Mouse (Mus musculus) B cell, adult 2 months (primary cell): ENCODE measurements around the gene Diras2.
"Not testable (repeated sequence)": the region's sequence is repeated elsewhere in the genome, so short reads cannot be mapped to it uniquely, and the experiment has no call there.

Experiments used
- DNase-seq, 2 experiments: peaks; one replicate each; pipeline ENCODE4 v3.0.0; 2022

Diras2 gene

DNA sequence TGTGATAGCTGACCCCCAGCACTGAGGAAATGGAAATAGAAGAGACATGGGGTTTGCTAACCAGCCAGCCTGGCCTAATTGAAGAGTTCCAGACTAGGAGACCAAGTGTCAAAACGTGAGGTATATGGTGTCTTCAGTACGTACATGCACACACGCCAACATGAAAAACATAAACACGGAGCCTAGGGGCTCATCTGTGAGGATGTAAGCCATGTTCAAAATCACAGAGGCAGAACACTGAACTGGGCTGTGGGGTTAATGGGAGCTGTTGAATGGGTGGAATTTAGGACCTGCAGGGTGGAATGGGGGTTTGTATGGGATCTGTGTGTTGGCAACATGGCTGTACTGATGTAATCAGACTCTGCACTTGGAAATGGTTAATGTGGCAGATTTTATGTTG lies 14.5 kb downstream of the Diras2 start:
- no peak for DNase-seq

DNA sequence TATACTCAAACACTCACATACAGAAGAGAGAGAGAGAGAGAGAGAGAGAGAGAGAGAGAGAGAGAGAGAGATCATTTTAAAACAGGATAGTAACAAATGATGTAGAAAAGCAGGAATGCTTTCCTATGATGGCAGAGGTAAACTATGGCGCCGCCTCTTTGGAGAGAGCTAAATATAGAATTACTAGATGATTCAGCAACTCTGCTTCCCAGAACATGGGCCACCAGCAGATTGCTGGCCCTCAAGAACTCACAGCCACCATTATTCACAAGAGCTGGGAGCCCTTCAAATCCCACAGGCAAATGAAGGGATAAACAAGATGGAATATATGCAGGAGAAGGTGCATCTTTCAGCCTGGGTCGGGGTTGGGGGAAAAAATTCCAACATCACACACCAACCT lies 15.0 kb downstream of the Diras2 start:
- DNase-seq = no peak

DNA sequence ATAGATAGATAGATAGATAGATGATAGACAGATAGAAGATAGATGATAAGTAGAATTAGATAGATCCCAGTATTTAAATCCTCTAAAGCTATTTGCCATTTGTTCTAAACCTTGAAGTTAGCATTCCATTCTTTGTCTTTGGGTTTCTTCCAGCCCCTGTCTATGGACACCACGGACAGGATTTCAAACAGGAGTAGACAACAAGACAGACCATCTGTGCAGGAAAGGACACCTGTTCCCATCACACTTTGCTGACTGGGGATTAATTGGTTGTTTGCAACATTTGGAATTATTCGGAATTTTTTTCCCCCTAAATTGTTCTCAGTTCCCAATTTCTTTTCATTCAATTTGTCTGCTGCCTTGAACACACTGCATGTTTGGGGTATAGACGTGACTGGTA lies 17.5 kb downstream of the Diras2 start:
- DNase-seq = no peak

DNA sequence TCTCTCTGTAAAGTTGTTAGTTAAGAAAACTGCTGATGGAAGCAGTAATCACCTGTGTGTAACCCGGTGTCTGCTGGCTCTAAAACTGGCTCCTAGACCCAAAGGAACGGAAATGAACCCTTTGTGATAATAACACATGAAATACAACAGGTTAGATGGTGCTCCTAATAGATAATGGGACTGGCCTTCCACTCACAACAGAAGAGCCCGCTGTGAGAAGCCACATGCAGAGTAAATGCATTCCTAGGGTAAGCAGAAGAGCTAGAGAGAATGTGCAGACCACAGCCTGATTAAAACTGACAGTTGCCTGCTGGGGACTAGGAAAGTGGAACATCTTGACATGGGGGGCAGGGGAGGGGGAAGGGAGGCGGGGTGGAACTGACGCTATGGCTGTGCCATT lies 18.7 kb downstream of the Diras2 start:
- DNase-seq = no peak

DNA sequence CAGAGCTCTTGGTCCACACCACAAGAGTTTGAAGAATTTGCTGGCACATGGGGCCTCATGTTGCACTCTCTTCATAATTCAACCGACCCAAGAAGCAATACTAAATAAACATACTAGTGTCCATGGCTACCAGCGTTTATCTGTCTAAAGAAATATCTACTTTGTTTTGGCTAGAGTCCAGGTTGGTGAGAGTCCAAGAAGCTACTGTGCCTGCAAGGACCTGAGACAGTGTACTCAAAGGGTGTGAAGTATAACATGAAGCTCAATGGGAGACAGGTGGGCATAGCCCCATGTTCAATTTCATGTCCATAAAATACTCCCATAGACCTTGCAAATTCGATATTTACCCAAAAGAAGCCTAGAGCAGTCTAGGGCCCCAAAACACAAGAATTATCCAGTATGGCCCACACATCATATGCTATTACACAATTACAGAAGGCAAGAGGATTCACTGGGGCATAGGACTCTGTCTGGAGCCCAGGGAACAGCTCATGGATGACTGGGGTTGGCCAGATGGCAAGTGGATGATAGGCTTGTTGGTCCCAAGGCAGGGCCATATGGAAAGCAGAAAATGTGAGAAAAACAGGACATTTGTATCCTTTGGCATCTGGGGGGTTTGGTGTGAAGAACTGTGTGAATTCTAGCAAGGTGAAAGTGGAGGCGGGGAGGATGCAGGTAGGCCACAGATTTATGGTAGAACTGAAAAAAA lies 20.8 kb downstream of the Diras2 start:
- no peak for DNase-seq

DNA sequence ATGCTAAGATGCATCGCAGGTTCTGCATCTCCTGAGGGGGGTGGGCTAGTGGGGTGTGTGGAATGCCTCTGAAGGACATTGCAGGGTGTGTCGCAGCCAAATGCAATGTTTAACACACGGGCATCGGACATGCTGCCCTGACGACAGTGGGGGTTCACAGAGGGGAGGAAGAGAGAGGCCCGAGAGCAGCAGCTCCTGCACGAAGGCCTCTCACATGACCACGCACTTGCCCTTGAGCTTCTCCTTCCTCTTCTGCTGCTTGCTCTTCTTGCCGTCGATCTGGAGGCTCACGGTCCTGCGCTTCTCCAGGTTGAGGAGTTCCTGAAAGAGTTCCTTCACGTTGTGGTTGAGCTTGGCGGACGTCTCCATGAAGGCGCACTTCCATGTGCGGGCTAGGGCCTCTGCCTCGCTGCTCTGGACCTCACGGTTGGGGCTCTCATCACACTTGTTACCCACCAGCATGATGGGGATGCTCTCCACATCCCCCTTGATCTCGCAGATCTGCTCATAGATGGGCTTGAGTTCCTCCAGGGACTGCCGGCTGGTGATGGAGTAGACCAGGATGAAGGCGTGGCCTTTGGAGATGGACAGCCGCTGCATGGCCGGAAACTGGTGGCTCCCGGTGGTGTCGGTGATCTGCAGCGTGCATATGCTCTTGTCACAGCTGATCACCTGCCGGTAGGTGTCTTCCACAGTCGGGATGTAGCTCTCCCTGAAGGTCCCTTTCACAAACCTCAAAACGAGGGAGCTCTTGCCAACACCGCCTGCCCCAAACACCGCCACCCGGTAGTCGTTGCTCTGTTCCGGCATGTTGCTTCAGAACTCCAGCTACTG lies 23.4 kb downstream of the Diras2 start:
- no peak for DNase-seq

DNA sequence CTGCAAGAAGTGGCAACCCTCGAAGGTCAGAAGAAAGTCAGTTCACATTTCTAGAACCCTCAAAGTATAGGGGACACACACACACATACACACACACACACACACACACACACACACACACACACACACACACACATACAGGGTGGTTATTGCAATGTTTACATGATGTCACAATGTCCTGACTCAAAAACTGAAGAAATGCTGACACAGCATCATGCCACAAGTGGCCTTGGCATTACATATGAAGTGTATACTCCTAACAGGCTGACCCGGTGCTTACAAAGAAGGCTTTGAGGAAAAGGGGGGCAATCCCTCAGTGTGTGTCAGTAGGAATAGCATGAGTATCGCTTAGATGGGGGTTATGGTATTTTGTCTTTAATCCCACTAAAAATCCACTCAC lies 24.3 kb downstream of the Diras2 start:
- not testable (repeated sequence) for DNase-seq

DNA sequence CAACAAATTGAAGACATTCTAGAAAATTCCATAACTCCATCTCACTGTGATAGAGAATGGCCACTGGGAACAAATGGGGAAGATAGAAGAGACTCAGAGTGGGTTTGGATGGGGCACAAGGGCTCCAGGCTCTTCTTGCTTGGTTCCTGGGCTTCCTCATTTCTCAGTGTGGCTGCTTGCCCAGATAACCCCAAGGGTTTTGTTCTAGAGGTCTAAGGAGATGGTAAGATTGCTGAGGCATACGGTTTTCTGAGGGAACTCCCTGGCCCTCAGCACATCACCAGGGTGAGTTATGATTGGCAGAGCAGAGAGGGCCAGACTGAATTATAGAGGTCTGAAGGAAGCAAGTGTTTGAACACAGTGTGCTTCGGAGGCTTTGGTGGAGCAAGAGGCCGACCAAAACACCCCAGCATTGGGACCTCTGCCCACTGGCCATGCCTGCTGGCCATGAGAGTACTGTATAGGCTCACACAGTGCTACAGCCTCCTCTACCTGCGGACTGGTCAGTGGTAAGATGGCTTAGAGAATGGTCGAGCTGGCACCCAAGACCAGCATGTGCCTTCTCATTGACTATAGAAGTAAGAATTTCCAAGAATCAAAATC lies 25.3 kb downstream of the Diras2 start:
- DNase-seq = not testable (repeated sequence)

DNA sequence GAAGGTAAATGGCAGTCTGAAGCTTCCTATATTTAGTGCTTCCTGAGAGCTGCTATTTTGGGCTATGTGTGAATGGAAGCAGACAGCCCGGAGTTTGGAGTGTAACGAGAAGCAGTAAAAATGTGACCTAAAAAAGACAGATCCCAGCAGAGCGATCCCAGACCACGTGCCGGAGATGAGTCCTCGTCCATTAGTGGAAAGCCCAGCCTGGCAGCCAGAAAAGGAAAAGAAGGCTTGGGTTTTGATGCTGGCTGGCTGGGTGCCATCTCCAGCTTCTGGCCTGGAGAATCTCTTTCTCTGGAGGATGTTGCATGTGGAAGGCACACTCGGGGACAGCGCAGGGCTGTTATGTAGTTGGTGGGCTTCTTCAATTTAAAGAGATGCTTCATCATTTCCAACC lies 29.4 kb downstream of the Diras2 start:
- DNase-seq = no peak

DNA sequence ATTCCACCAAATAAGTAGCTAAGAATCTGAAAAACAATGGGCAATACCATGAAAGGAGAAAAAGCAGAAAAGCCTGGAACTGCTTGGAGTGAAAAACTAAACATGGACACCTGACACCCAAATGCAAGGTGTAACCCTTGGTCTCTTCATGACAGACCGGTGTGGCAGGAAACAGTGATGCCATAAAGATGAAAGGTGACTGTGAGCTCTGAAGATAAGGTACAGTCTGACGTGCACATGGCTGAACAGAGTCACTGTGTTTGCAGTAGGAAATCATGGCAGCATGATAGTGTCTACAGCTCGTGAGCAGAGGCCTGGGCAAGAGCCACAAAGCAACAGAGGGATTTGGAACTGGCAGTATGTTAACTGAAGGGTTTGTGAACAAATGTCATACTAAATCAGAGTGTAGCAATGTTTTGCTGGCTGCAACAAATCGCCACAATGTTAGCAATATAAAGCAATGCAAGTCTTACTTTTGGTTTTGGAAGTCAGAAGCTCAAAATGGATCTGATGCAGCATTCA lies 34.0 kb downstream of the Diras2 start:
- no peak for DNase-seq

DNA sequence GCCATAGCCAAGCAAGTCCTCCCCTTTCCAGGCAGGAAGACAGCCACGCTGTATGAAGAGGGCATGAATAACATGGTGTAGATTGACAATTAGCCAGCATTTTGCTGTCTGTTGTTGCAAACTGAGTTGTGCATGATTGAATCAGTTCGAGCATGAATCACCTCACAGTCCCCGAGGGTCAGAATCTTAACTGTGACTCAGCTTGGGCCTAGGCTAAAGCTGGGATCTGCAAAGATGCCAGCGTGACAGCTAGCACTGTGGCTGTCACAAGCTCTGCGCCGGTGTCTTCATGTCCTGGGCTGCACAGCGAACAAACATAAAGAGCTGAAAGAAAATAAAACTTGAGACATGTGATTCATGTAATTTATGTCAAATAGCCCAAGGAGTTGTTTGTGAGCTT lies 42.3 kb downstream of the Diras2 start:
- no peak for DNase-seq

DNA sequence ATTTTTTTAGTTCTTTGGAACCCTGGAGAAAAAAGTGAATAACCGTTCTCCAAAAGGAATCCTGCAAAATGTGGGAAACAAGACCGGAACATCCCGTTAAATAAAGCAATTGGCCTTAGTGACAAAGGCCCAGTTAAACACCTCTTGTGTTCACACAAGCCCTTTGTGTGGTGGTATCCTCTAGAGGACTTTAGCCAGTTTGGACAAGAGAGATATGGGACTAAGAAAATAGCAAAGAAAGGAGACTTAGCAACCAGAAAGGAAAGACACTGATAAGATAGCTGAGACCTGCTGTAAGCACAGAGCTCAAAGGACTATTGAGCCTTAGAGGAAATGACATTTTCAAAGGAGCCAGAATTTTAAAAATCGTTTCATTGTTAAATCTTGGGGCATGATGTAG lies 47.0 kb downstream of the Diras2 start:
- DNase-seq = no peak

DNA sequence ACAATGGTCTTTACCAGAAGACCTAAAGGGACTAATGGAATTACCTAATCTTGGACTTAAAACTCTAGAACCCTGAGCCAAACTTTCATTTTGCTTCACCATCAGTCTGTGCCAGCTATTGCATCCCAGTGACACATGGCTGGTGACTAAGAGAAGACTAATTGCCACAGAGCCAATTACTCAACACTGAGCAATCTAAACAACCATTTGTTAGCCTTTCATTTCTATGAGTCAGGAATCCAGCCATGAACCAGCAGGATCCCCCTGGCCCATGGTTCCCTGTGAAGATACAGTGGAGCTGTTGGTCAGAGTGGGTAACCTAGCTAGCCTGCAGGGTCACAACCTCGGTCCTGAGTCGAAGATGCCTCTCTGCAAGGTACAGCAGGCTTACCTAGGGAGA lies 49.3 kb downstream of the Diras2 start:
- no peak for DNase-seq

DNA sequence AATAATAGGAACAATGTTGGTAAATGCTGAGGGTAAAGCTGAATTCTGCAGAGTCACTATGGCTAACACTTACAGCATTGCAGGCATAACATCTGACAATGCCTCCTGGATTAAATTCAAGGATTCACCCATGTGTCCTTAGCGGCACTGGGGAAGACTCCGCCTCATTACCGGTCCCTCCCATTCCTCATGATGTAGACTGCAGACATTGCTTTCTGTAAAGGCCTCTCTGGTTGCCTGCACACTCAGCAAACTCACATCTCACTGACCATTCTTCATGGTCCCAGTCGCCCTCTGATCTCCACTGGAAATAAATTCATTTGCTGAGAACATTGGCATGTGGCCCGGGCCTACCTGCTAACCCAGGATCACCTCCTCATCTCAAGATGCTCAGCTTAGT lies 51.9 kb downstream of the Diras2 start:
- no peak for DNase-seq

DNA sequence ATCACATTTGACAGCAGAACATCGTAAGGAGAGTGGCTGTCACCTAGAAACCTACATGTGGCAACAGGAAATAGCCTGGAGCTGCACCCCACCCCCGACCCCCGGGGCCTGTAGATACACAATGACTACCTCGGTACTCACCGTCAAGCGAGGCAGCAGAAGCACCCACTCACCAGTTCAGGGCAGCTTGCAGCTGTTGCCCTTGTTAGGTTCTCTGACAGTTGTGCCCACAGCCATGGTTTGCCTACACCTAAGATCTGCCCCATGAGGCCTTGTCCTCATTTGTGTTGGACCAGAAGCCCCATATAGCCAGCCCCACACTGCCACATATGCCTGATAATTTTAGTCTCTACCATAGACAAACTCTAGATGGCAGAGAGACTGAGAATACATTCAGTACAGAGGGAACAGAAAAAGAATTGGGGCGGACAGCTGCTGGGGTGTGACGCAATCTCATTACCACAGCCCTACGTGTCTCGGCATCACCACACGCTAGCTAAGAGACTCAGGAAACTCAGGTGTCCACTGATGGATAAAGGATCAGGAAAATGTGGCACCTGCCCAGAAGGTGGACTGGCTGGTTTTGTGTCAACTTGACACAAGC lies 54.0 kb downstream of the Diras2 start:
- no peak for DNase-seq

DNA sequence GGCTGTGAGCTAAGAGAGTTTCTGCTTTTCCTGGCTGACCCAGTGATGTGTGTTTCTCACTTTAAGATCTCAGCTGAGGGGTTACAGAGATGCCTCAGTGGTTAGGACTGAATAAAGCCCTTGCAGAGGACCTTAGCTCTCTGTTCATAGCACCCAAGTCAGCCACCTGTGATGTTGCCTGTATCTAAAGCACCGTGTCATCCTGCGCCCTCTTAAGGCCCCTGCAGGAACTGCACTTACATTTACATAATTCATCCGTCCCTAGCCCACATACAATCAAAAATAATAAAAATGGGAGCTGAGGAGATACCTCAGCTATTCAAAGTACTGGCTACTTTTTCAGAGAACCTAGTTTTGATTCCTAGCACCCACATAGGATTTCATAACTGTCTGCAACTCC lies 54.9 kb downstream of the Diras2 start:
- peak; percentile 41 to 47 for DNase-seq

DNA sequence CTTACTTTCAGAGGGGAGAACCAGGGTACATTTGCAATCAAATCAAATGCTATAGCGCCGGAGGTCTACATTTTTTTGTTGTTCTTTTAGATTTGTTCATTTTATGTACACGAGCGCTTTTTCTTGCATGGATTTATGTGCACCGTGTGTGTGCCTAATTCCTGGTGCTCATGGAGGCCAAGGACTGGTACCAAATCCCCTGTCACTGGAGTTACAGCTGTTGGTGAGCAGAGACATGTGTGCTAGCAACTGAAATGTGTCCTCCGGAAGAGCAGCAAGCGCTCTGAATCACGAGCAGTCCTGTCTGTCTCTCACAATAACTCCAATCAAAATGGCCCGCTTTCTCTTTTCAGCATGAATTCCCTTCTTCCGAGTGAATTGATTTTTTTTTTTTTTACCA lies 55.8 kb downstream of the Diras2 start:
- DNase-seq = no peak

DNA sequence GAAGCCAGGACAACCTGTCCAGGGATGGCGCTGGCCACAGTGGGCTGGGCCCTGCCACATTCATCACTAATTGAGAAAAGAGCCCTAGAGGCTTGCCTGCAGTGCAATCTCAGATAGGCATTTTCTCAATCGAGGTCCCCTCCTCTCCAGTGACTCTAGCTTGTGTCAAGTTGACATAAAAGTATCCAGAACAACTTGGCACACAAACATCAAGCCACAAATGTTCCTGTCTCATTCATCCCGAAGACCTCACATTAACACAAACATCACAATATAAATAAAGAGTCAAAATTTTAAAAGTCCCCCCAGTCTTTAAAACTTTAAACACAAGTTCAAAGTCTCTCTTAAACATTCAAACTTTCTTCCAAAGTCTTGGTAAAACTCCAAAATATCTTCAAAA lies 56.3 kb downstream of the Diras2 start:
- no peak for DNase-seq

DNA sequence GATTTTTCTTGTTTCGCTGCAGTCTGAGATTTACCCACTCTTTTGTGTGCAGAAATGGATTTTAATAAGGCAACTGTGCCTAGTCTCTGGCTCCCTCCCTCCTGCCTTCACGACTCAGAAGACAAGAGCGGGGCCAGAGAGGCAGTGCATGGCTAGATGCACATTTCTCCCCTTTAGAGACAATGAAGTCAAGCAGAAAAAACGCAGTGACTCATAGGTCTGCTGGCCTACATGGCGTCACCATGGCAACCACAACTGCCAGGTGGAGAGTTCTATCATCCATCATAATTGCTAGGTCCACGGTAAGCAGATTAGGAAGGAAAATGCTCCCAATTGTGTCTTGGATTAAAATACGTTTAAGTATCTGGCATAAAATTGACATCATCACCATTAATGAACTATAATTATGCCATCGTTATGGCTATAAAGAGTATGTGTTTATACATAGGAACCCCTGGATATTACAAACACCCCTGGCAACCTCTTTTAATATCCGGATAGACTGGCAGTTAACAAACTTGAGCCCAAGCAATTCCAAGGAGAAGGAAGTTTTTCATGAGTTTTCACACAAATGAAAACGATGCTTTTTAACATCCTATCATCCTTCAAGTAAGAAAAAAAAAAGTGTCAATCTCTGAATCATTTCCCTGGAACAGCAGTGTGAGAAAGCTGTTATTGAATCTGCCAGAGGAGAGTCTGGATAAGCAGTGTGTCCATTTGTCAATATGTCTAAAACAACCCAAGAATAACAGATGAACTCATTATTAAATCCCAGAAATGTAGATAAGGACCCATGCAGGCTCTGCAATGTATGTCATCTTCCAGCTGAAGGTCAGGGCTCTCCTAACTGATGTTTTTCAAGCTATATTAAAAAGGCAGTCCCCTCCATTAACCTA lies 61.0 kb downstream of the Diras2 start:
- DNase-seq = no peak

DNA sequence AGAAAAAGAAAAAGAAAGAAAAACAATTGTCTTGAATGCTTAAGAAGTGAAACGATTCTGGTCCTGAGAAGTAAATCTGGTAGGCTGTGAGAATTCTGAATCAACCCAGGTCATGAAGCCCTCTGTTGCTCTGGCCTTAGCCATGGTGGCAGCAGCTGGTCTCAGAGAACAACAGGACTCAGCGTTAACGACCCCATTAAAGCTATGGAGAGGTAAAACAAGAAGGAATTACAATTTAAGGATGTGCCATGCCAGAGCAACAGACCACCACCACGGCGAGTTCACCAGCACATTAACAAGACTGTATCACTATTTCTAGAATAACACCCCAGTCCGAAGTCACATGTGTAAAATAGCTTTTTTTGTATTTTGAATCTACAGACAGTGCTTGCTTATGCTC lies 65.9 kb downstream of the Diras2 start:
- no peak for DNase-seq

DNA sequence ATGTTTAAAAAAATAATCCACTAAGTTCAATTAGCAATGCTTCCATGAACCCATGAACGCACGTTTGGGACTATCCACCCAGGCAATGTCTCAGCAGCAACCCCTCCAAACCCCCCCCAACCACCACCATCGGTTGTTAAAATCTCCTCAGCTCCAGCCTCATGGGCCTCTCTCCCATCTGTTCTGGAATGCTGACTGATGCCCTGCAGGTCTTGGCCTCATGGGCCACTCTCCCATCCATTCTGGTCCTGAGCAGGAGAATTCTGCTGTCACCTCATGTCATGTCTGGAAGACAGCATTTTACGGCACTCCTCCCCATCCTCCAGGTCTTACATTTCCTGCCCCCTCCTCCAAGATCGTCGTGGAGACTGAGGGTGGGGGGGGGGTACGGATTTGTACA lies 71.1 kb downstream of the Diras2 start:
- DNase-seq = no peak

DNA sequence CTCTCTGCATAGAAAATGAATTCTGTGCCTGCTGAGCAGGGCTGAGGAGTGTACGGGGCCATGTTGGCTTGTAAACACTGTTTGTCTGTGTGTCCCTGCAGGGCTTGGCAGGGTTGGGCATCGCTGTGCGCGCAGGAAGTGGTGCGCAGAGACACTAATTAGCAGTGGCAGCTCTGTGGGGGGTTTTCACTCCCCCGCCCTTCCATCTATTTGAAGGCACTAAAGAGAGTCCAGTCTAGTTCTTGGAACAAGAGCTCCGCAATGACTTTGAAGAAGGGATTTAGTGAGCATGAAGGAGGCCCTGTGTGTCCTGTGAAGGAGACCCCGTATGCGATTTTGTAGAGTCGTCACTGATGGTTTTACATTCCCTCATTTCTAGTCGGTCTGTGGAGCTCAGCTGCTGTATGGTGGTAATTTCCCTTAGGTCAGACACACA lies 73.2 kb downstream of the Diras2 start:
- DNase-seq = no peak
